Mouse (Mus musculus): ENCODE data around the gene Vat1l. TPM values are rescaled to one million over a fixed set of nuclear protein-coding genes. Genes with fewer than 3 reads are reported as not detected.
A peak's percentile ranks its signal among the peaks of the same experiment; 100 is the strongest.

Gene Vat1l
- total RNA-seq, 2 experiments from 2014 or later, result 39.2 to 49.9 TPM

GRCm38 (mm10) chr8:114306296-114306695 lies 100.9 kb downstream of the Vat1l start:
- H3K27ac ChIP-seq, result no peak overlapping the region
- DNase-seq (ENCODE audit: extremely low spot score in 1 of 2, low spot score in 2 of 2), result no peak
- H3K4me3 ChIP-seq, result no peak overlapping the region
- intact Hi-C loops (cut with DNase I), result no loop called here
- no peak for TF ChIP-seq CTCF (IDR thresholded peaks at IDR 0.05)

GRCm38 (mm10) chr8:114314669-114315325 lies 109.4 kb downstream of the Vat1l start:
- Histone ChIP-seq H3K27ac (no peak overlapping the region), H3K4me3 (no peak overlapping the region)
- DNase-seq (ENCODE audit: extremely low spot score in 1 of 2, low spot score in 2 of 2), result no peak
- no peak for TF ChIP-seq CTCF (IDR thresholded peaks at IDR 0.05)
- intact Hi-C loops (cut with DNase I), result no loop called here

- no peak overlapping the region for H3K27ac ChIP-seq
- DNase-seq (ENCODE audit: extremely low spot score in 1 of 2, low spot score in 2 of 2), result no peak
- TF ChIP-seq CTCF (IDR thresholded peaks at IDR 0.05), result no peak
- H3K4me3 ChIP-seq, result no peak overlapping the region
- intact Hi-C loops (cut with DNase I), result no loop called here
These were observed 112.7 kb downstream of the Vat1l start for GRCm38 (mm10) chr8:114318161-114318560.

GRCm38 (mm10) chr8:114322096-114322495 lies 116.7 kb downstream of the Vat1l start:
- Histone ChIP-seq H3K27ac (no peak overlapping the region), H3K4me3 (no peak overlapping the region)
- TF ChIP-seq CTCF (IDR thresholded peaks at IDR 0.05), result no peak
- intact Hi-C loops (cut with DNase I), result no loop called here
- DNase-seq (ENCODE audit: extremely low spot score in 1 of 2, low spot score in 2 of 2), result no peak

GRCm38 (mm10) chr8:114331928-114332327 lies 126.5 kb downstream of the Vat1l start:
- intact Hi-C loops (cut with DNase I), result no loop called here
- H3K4me3 ChIP-seq, result no peak overlapping the region
- no peak overlapping the region for H3K27ac ChIP-seq
- DNase-seq (ENCODE audit: extremely low spot score in 1 of 2, low spot score in 2 of 2), result no peak
- TF ChIP-seq CTCF (IDR thresholded peaks at IDR 0.05), result no peak

GRCm38 (mm10) chr8:114332949-114333348 lies 127.5 kb downstream of the Vat1l start:
- no peak for TF ChIP-seq CTCF (IDR thresholded peaks at IDR 0.05)
- Histone ChIP-seq H3K27ac (no peak overlapping the region), H3K4me3 (no peak overlapping the region)
- DNase-seq (ENCODE audit: extremely low spot score in 1 of 2, low spot score in 2 of 2), result no peak
- intact Hi-C loops (cut with DNase I), result no loop called here

GRCm38 (mm10) chr8:114335721-114336120 lies 130.3 kb downstream of the Vat1l start:
- intact Hi-C loops (cut with DNase I), result no loop called here
- TF ChIP-seq CTCF (IDR thresholded peaks at IDR 0.05), result no peak
- Histone ChIP-seq H3K4me3 (no peak overlapping the region), H3K27ac (no peak overlapping the region)
- DNase-seq (ENCODE audit: extremely low spot score in 1 of 2, low spot score in 2 of 2), result no peak

- no peak for DNase-seq (ENCODE audit: extremely low spot score in 1 of 2, low spot score in 2 of 2)
These were observed 136.9 kb downstream of the Vat1l start for GRCm38 (mm10) chr8:114342276-114342675.

GRCm38 (mm10) chr8:114344789-114345188 lies 139.4 kb downstream of the Vat1l start:
- intact Hi-C loops (cut with DNase I), result no loop called here
- Histone ChIP-seq H3K27ac (no peak overlapping the region), H3K4me3 (no peak overlapping the region)
- DNase-seq (ENCODE audit: extremely low spot score in 1 of 2, low spot score in 2 of 2), result no peak
- no peak for TF ChIP-seq CTCF (IDR thresholded peaks at IDR 0.05)

More at GRCm38 (mm10) chr8:114342276-114342675, 136.9 kb downstream of the Vat1l start:
- Histone ChIP-seq H3K4me3 (no peak overlapping the region), H3K27ac (no peak overlapping the region)
- TF ChIP-seq CTCF (IDR thresholded peaks at IDR 0.05), result peak; percentile 38
- intact Hi-C loops (cut with DNase I), result no loop called here

- DNase-seq (ENCODE audit: extremely low spot score in 1 of 2, low spot score in 2 of 2), result peak in 1 of 2 experiments; percentile 25
- intact Hi-C loops (cut with DNase I), result no loop called here
- no peak for TF ChIP-seq CTCF (IDR thresholded peaks at IDR 0.05)
- H3K4me3 ChIP-seq, result no peak overlapping the region
- H3K27ac ChIP-seq, result no peak overlapping the region
These were observed 140.6 kb downstream of the Vat1l start for GRCm38 (mm10) chr8:114346045-114346444.

- peak; percentile 50 to 73 for DNase-seq (ENCODE audit: extremely low spot score in 1 of 2, low spot score in 2 of 2)
- no peak overlapping the region for H3K4me3 ChIP-seq
- no peak overlapping the region for H3K27ac ChIP-seq
- TF ChIP-seq CTCF (IDR thresholded peaks at IDR 0.05), result no peak; the same call in 1 of the 2 replicates
- intact Hi-C loops (cut with DNase I), result loop anchor here (5.0 kb wide), 1 partner anchor 145 kb away; the partner anchor contains the start of gene Vat1l
These were observed 146.4 kb downstream of the Vat1l start for GRCm38 (mm10) chr8:114351643-114352427.

GRCm38 (mm10) chr8:114360506-114360905 lies 155.1 kb downstream of the Vat1l start:
- no peak overlapping the region for H3K27ac ChIP-seq
- H3K4me3 ChIP-seq, result no peak overlapping the region
- intact Hi-C loops (cut with DNase I), result no loop called here
- TF ChIP-seq CTCF (IDR thresholded peaks at IDR 0.05), result no peak
- DNase-seq (ENCODE audit: extremely low spot score in 1 of 2, low spot score in 2 of 2), result no peak
